Mouse (Mus musculus): ENCODE data around the gene Evx2.
A peak's percentile ranks its signal among the peaks of the same experiment; 100 is the strongest.

Evx2 gene

DNA sequence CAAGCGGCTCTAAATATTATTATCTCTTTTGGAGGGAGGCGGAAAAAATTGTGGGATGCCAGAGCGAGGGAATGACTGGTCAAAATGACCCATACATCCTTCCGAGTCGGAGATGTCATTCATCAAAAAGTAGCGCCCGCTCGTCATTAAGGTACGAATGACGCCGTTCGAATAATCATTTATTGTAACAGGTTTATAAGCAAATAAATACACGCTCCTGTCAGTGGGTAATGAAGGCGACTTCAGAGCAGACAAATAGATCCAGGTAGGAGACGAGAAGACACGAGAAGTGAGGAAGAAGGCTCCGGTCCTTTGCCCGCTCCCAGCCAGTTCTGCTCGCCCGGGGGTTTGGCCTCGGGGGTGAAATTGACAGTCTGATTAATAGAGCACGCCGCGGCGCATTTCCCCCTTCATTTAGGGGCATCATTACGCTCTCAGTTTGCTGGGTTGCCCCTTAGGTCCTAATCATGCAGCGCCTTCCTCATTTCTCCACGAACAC is at the start of gene Evx2:
Gene Evx2 (minus strand): TSS at position 51 of the 499 bp plus-strand sequence.
- DNase-seq (ENCODE audit: low read depth) = no peak

DNA sequence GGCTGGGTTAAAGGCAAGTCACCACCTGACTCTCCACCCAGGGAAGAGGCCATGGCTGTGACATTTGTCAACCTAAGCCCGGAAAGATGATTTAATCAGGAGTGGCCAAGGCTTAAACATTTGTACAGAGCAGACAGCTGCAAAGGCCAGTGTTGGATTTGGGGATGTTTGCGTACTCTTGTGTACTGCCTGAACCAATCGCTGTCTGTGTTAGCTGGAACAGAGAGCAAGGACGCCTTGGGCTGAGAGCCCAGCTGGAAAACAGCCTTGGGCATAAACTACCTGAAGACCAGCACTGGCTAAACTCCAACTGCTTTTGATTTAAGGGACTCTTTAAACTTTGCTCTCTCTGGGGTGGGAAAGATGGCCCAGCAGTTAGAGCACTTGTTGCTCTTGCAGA is 49.3 kb upstream of the Evx2 start:
- DNase-seq (ENCODE audit: low read depth) = peak; percentile 33

DNA sequence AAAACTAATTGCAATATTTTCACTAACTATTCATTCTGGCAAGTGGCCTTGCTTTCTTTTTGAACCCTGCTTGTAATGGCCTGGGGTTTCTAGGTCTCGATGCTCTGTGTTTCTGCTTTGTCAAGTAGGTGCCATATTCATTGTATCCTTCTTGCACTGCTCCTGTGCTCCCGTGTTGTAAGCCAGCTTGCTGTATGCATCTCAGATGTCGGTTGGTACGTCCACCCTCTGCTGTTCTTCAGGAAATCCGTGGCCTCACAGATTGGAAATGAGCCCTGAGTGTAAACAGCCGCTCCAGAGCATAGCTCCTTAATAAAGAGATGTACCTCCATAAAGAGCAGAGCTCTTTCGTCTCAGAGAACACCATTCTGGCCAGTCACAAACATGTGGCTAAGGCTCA is 48.2 kb upstream of the Evx2 start:
- no peak for DNase-seq (ENCODE audit: low read depth)

DNA sequence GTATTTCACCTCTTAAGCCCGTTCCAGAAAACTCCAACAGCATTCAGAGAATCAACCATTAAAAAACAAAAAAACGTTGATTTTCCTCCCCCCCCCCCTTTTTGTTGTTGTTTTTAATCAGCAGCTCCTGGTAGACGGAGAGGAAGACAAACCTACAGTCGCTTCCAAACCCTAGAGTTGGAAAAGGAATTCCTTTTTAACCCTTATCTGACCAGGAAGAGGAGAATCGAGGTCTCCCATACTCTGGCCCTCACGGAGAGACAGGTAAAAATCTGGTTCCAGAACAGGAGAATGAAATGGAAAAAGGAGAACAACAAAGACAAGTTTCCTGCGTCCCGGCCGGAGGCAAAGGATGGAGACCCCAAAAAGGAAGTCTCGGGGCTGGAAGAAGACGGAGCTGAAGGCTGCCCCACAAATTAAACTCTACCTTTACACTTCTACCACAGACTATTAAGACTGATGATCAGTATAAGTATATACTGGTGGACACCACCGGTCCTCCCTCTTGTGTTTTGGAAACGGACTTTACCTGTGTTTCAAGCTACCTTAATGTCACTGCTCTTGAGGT is 47.1 kb upstream of the Evx2 start:
- DNase-seq (ENCODE audit: low read depth) = no peak

DNA sequence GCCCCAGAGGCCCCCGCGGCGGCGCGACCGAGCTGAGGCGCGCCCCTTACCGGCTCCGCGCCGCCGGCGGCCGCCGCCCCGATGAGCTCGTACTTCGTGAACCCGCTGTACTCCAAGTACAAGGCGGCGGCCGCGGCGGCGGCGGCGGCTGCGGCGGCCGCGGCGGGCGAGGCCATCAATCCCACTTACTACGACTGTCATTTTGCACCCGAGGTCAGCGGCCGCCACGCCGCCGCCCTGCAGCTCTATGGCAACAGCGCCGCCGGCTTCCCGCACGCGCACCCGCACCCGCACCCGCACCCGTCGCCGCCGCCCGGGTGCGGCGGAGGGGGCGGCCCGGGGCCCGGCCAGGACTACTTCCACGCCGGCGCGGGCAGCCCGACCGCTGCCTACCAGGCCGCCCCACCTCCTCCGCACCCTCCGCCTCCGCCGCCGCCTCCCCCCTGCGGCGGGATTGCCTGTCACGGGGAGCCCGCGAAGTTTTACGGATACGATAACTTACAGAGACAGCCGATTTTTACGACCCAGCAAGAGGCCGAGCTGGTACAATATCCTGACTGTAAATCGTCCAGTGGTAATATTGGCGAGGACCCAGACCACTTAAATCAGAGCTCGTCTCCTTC is 46.2 kb upstream of the Evx2 start:
- peak; percentile 89 for DNase-seq (ENCODE audit: low read depth)

DNA sequence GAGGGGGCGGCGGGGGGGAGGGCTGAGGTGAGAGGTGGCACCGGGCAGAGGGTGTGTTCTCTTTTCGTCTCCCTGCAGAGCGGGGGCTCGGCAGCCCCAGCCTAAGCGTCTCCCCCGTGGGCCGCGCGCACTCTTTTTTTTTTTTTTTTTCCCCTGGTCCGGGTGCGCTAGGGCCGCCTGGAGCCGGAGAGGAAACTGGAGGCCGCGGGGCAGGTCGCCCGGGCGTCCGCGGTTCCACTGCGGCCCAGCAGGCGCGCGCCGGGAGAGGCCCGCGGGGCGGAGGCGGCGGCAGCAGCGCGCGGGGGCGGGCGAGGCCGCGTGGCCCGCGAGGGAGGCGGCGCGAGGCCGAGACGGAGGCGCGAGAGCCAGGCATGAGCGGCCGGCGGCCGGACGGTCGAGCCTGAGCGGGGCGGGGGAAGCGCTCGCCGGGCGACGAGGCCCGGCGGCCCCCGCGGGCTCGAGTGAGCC is 45.7 kb upstream of the Evx2 start:
- peak; percentile 77 for DNase-seq (ENCODE audit: low read depth)

DNA sequence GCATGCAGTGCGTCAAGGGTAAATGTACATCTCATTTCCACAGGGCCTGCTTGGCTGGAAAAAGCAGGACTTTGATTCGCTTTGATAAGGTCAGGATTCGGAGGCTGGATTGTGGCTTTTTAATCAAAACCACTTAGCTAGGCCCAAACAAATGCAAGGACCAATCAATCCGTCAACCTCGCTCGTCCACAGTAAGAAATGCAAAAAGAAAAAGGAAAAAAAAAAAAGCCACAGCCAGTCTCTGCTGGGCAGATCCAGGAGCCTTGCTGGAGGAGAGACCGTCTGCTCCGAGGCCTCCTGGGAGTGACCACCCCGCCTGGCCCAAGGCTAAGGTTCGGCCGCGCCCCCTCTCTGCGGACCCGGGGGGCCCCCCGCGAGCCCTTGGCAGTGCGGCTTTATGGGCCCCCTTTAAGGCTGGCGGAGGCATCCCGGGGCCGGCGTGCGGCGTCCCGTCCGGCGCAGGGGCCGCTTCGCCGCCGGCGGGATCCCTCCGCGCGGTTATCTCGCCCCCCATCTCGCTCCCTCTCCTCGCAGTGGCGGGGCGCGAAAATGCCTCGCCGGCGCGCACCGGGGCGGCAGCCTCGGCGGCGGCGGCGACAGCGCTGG is 45.1 kb upstream of the Evx2 start, which contains the start of gene Hoxd8:
Gene Hoxd8 (plus strand): TSS at position 223 of the 606 bp plus-strand sequence.
- peak; percentile 94 for DNase-seq (ENCODE audit: low read depth)

DNA sequence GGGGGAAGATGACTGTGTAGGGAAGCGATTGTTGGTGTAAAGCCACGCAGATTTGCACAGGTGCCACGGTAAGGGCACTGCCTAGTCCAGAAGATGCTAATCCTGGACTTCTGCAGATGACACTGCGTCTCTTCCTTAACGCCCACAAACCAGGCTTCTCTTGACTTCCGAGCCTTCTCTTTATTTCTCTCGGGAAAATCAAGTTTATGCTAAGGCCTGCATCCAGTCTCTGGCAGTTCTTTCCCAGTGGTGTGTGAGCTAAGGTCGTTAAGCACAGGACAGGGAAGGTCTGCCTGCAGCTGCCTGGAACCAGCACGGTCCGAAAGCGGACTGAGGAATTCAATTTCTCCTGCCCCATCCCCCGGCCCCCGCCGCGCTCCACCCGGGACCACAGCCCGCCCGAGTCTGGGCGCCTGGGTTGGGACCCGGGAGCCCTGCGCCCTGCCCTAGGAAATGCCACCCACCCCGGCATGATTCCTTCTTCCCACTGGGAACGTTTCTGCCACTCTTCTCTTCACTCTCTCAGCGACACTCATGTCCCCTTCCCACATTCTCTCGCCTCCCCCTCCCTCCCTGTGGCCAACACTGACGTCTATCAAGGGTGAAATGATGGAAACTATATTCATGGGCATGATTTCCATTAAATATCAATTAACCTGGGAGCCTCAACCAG is 44.5 kb upstream of the Evx2 start:
- DNase-seq (ENCODE audit: low read depth) = no peak

DNA sequence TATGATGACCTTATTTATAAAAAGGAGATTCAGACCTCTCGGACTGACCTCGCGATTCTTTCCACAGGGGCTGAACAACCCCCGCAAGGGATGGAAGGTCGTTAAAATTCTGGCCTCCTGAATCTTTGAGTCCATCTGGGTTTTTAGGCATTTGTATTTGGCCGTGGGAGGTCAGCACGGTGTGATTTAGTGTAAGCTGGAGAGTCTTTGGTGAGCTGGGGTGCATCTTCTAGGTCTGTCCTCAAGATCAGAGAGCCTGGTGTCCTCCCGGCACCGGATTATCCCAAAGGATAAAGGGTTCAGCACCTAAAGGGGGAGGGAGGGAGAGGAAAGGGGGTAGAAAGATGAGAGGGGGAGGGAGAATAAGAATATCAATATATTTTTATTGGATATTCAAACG is 44.0 kb upstream of the Evx2 start:
- DNase-seq (ENCODE audit: low read depth) = no peak

DNA sequence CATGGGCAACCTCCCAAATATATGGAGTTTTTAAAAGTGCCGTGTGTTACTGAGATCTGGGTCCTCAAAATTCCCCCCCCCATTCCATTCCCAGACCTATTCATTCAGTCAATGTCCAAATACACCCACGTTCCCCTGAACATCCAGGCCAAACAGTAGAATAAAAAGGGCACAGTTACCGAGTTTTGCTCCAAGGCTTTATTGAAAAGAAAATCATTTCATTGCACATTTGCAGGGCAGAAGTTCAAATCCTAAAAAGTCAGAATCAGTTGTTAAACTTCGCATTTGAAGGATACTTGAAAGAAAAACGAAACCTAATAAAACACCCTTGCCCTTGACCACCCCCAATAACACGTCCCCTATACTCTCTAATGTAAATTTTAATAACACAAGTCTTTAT is 43.5 kb upstream of the Evx2 start:
- no peak for DNase-seq (ENCODE audit: low read depth)

DNA sequence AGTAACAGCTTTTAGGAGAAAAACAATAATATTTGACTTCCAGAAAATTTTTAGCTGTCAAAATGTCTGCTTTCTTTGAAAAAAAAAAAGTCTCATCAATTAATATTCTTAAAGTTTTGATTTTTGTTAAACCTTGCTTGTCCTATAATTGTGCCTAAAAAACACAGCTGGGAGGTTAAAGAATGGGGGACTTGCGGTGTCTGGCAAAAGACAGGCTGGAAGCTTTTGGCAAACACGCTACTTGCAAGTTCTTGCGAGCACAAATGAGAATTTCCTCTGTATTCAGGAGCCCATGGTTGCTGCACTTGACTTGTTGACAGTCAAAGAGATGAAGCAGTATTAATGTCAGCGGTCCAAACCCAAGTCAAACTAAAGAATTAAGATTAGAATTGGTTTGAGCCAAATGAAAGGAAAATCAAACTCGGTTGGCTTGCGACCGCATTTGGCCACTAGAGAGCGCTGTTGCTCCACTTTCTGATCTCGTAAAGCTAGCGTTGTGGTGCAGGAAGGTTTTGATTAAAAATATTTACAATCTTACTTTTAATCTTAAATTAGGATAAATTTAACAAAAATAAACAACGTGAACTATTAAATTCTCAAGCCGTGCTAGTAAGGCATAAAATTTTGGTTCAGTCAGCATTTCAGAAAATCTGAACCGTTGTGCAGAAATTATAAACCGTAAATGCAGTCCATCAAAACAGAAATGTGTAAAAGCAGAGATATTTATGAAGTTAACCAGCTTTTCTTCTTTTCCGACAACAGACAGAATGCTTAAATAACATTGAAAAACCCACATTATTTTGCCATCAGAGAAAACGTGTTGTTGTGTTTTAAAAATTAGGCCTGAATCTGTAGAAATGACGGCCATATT is 42.8 kb upstream of the Evx2 start:
- peak; percentile 89 for DNase-seq (ENCODE audit: low read depth)

DNA sequence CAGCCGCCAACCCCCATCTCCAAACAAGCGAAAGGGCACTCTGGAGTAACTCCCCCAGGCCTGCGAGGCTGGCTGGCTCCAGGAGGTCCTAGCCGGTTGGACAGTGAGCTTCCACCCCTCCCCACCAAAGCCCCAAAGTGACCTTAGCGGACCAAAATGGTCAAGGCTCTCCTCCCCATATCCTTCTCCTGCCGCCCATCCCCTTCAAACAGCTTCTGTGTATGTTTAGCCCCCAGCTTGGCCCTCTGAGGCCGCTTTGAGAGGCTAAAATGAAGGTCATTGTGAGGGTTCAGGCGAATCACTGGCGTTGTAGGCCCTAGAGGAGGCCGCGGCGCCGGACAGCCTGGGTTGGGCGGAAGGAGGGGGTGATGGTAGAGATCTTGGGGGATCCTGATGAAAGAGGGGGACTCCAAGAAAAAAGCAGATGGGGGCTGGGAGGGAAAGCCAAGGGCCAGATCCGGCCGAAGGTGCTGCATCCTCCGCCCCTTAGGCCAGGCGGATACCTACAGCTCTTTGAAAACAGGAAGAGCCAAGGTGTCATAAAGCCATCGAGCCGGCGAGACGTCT is 41.3 kb upstream of the Evx2 start:
- DNase-seq (ENCODE audit: low read depth) = no peak

DNA sequence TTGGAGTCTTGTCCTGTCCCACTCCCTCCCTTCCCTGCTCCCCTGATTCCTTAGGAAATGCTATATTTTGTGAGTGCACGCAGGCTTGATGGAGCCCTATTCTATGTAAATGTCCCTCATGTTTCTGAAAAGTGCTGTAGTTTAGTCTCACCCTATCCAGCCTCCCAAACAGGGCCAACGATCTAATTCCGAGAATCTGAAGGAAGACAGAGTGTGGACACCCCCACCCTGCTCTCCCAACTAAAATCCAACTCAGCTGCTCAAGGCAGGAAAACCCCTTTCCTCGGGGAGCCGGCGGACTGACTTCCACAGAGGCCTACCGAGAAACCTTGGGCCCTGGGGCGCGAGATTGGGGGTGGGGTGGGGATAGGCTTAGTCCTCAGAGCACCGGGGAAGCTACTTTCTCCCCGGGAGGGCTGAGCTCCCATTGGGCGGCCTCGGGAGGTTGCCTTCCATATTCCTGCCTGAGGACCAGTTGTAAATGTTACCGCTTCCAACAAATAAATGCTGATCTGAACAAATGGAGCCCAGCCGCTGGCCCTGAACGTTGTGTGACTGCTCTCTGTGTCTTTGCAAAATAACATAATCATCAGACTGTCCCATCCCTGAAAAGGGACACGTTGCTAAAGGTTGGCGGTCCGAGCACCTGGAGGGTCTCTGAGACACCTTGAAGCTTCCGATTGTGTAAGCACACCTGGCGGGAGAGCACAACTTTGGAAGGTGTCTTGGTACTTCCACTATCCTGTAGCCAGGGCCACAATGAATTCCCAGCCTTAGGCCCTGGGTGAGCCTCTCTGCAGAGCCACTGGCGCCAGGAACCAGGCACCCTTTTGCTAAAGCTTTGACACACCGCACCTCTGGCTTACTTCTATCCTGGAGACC is 40.5 kb upstream of the Evx2 start:
- no peak for DNase-seq (ENCODE audit: low read depth)

DNA sequence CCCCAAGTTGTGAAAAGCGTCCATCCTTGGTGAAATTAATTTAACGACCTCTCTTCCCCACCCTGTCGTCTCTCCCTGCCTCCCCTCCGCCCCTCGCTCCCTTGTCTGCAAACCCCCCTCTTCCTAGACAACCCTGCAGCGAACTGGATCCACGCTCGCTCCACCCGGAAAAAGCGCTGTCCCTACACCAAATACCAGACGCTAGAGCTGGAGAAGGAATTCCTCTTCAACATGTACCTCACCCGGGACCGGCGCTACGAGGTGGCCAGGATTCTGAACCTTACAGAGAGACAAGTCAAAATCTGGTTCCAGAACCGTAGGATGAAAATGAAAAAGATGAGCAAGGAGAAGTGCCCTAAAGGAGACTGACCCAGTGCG is 39.7 kb upstream of the Evx2 start:
- DNase-seq (ENCODE audit: low read depth) = no peak

DNA sequence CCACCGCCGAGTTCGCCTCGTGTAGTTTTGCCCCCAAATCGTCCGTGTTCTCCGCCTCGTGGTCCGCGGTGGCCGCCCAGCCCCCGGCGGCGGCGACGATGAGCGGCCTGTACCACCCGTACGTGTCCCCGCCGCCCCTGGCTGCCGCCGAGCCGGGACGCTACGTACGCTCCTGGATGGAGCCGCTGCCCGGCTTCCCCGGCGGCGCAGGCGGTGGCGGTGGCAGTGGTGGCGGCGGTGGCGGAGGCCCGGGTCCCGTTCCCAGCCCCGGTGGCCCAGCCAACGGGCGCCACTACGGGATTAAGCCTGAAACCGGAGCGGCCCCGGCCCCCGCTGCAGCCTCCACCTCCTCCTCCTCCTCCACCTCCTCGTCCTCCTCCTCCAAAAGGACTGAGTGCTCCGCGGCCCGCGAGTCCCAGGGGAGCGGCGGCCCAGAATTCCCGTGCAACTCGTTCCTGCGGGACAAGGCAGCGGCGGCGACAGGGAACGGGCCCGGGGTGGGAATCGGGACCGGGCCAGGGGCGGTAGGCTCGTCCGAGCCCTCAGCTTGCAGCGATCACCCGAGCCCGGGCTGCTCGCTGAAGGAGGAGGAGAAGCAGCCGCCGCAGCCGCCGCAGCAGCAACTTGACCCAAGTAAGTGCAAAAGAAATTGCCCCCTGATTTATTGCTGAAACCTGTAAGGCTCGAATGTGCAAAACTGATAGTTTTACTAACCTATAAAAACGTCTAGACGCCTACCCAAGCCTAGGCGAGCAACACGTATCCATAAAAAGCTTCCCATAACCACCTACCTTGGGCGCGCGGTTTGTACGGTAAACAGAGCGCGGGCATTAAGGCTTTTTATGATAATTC is 39.1 kb upstream of the Evx2 start:
- DNase-seq (ENCODE audit: low read depth) = peak; percentile 61

DNA sequence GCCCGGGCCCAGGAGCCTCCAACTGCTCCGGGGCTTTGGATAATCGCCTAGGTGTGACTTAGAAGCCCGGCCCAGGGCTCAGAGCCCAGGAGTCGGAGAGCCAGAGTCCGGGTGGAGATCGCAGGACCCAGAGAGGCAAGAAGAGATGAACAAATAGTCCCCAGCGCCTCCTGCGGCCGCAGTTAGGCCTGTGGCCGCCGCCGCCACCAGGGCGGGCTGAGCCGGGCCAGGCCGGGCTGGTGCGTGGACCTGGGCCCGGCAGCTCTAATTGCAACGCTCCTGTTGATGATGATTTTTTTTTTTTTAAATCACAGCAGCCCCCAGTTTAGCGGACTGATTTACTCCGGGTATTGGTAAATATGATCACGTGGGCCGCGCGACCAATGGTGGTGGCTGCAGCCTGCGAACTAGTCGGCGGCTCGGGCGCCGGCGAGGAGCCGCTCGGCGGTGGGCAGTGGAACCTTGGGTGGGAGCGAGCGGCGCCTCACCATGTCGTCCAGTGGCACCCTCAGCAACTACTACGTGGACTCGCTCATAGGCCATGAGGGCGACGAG is 38.3 kb upstream of the Evx2 start, which contains the start of gene Hoxd9:
Gene Hoxd9 (plus strand): TSS at position 161 of the 555 bp plus-strand sequence.
- DNase-seq (ENCODE audit: low read depth) = peak; percentile 88

DNA sequence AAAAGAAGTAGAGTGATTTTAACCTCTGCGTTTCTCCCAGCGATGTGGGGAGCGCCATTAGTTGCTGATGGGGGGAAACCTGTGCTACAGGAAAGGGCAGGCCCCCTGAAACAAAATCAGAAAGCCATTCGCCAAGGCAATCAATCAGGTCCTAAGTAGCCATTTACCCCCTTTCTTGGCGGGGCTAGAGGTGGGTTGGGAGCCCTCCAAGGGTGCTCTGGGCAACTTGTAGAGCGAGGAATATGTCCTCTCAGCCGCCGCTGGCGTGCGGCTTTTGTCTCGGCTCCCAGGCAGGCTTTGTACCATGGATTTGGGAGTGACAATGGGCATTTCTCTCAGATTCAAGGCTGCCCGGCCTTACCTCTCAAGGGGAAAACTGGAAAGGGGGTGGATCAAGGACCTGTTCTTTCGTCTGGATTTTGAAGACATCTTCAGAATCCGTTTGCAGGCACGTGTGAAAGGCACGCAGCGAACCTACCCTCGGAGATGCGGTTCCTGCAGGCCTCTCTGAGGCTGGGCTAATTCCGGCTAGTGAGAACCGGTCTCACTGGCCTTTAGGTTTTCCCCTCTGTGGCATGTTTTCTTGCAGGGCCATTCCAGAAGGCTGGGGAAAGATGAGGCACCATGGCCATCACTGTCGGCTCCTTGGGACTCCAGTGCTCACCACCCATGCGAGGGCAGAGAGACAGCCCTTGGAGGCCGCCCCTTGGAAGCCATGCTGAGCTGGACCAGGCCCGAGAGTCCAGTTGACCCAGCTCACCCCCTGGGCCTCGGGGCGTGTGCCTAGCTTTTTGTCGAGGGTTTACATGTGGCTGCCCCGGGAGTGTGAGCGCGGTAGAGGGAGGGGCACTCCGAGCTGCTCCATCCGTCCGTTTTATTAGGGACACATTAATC is 37.3 kb upstream of the Evx2 start:
- DNase-seq (ENCODE audit: low read depth) = no peak

DNA sequence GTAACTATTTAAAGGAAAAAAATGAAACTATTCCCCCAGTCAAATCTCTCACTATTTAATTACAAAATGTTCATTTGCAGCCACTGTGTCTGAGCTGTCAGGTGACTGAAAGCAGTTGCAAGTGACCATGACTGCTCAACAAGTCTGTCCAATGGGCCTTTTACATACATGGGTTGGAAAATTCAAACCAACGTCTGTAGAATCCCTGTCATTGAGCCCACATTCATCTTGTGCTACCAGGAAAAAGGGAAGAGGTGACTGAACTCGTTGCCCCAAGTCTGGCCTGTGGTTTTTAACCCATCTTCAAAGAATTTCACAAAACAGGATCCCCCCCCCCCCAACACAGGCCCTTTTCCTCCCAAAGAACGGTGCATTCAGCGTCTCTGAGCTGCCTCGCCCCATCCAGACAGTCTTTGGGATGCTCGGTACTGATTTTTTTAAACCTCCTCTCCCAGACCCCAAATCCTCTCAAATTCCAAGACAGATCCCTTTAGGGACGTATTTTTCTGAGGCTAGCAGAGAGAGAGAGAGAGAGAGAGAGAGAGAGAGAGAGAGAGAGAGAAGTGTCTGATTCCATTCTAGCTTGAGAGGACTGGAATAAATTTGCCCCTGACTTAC is 36.6 kb upstream of the Evx2 start:
- no peak for DNase-seq (ENCODE audit: low read depth)
